Mouse (Mus musculus): Measurements from ENCODE around the gene Cyp2c23. TPM values are rescaled to one million over a fixed set of nuclear protein-coding genes. Genes with fewer than 3 reads are reported as not detected.

The Cyp2c23 gene
- polyA plus RNA-seq (2015; fragmentation: Nextera tagmentation; extraction: Ambion mirVana): 0.16 TPM in 1 of 2 replicates, not detected in the other

DNA sequence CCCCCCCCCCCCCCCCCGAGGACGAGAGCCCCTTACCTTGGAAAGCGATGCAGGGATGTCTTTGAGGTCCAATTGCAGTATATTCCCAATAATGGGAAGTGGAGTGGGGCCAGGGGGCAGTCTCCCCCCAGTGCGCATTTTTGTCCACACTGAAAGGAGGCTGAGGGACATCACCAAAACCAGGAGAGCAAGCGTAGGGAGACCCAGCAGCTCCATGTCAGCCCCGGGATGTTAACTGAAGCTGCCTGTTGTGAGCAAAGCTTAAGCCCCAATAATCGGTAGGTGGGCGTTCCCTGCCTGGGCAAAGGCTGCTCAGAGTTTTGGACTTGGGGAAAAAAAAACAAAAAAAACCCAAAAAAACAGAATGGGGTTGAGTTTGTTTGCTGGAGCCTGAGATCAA is at the start of gene Cyp2c23:
Gene Cyp2c23, minus strand, starts transcription at position 237 of the 400 bp plus-strand sequence.
- no peak within 1 kb of the TSS for H3K9ac ChIP-seq
- H3K4me2 ChIP-seq: no peak within 1 kb of the TSS
- H3K27ac ChIP-seq: no peak within 1 kb of the TSS
- no peaks in the 10 kb centered on the region for H3K9me3 ChIP-seq (replicated peaks)
- no peaks in the 10 kb centered on the region for H3K27me3 ChIP-seq
- 0 out of 2 replicates have a peak, but pooled peaks cover 5% of the 10 kb centered on the region for H3K36me3 ChIP-seq (ENCODE audit: poor library complexity, severe bottlenecking)
- no peaks in the 10 kb centered on the region for H3K4me1 ChIP-seq
- WGBS: 73% methylated on average over 8 of the region's 8 CpGs
- no peak for ATAC-seq
- no peak within 1 kb of the TSS for H3K4me3 ChIP-seq

DNA sequence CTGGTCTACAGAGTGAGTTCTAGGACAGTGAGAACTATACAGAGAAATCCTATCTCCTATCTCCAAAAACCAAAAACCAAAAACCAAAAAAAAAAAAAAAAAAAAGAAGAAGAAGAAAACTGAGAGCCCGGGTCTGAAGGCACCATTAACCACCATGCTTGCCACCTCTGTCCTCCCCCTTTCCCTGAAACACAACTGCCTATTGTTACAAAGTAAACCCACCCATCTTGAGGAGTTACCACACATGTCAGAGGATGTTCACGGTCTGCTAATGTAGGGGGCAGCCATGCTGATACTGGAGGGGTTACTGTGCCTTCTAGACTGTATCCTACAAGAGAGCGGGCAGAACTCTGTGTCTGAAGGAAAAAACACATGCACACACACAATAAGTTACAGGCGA is 48.0 kb upstream of the Cyp2c23 start:
- 86% methylated on average over 4 of the region's 4 CpGs for WGBS

DNA sequence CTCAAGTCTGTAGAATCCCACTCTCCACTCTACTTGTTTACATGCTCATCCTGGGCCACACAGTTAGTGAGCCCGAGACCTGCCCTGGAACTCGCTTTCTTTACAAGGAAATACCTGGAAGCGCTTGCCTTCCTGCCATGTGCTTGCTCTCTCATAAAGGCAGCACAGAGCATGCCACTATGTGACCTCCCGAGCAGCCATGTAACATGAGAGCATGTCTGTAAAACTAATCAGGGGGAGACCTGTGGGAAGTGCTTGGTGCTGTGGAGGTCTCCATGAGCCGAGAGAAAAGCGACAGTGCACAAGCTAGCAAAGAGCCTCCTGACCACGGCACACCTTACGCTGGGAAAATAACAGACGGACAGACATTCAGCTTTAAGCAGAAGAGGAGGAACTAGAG is 47.4 kb upstream of the Cyp2c23 start:
- Histone ChIP-seq H3K27me3 (no peaks in the 10 kb centered on the region), H3K36me3 (ENCODE audit: poor library complexity, severe bottlenecking) (peaks cover 69% of the 10 kb centered on the region), H3K9ac (no peak overlapping the region)

More for the DNA sequence above, 48.0 kb upstream of the Cyp2c23 start:
- H3K9me3 ChIP-seq (replicated peaks): no peaks in the 10 kb centered on the region
- H3K36me3 ChIP-seq (ENCODE audit: poor library complexity, severe bottlenecking): peaks cover 67% of the 10 kb centered on the region
- H3K27ac ChIP-seq: no peak overlapping the region
- no peak overlapping the region for H3K4me3 ChIP-seq
- no peaks in the 10 kb centered on the region for H3K4me1 ChIP-seq
- no peak for ATAC-seq
- no peak overlapping the region for H3K9ac ChIP-seq
- no peaks in the 10 kb centered on the region for H3K27me3 ChIP-seq
- H3K4me2 ChIP-seq: no peak overlapping the region

DNA sequence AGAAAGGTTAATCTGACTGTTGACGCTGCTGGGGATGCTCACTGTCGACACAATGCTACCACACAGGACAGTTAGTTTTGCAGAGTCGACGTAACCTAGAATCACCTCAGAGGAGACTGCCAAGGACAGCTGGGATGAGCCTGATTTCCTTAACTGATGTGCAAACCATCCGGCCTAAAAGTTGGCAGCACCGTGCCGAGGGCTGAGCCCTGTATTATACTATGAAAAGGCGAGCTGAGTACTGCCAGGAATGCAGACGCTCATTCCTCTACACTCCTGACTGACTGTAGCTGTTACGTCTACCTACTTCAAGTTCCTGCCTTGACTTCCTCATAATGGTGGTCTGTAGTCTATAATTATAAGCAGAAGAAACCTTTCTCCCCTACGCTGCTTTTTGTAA is 46.0 kb upstream of the Cyp2c23 start:
- no peak for ATAC-seq
- H3K4me1 ChIP-seq: peaks cover 7% of the 10 kb centered on the region; the same call in 1 of the 2 replicates
- WGBS: 87% methylated on average over 11 of the region's 11 CpGs

More for the DNA sequence above, 47.4 kb upstream of the Cyp2c23 start:
- Histone ChIP-seq H3K4me3 (no peak overlapping the region), H3K4me1 (peaks cover under 1% of the 10 kb centered on the region; the same call in 1 of the 2 replicates), H3K4me2 (no peak overlapping the region), H3K27ac (no peak overlapping the region), H3K9me3 (replicated peaks) (no peaks in the 10 kb centered on the region)
- 94% methylated on average over 9 of the region's 9 CpGs for WGBS
- no peak for ATAC-seq

DNA sequence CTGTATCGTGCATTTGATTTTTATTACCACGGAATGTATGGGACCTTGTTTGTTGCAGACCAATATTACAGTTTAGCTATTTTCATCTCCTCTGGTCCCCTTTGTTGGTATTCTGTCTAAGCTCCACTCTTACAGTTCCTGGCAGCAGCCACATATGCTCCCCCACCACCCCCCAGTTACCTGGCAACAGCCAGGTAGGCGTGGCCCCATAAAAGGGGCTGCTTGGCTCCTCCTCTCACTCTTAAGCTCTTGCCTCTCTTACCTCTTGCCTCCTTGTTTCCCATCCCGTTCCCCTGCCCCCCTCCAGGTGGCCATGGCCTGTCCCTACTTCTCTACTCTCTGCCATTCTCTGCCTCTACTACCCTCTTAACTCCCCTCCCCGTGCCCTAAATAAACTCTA is 42.2 kb upstream of the Cyp2c23 start:
- Histone ChIP-seq H3K4me1 (peaks cover 26% of the 10 kb centered on the region), H3K9ac (no peak overlapping the region), H3K9me3 (replicated peaks) (no peaks in the 10 kb centered on the region), H3K4me3 (no peak overlapping the region), H3K27ac (no peak overlapping the region), H3K4me2 (no peak overlapping the region), H3K27me3 (no peaks in the 10 kb centered on the region), H3K36me3 (ENCODE audit: poor library complexity, severe bottlenecking) (peaks cover 23% of the 10 kb centered on the region)
- WGBS: 59% methylated on average over 5 of the region's 5 CpGs
- ATAC-seq: no peak

More for the DNA sequence above, 46.0 kb upstream of the Cyp2c23 start:
- Histone ChIP-seq H3K4me3 (no peak overlapping the region), H3K9me3 (replicated peaks) (no peaks in the 10 kb centered on the region), H3K27me3 (no peaks in the 10 kb centered on the region), H3K4me2 (no peak overlapping the region), H3K36me3 (ENCODE audit: poor library complexity, severe bottlenecking) (peaks cover 60% of the 10 kb centered on the region), H3K9ac (no peak overlapping the region), H3K27ac (no peak overlapping the region)

DNA sequence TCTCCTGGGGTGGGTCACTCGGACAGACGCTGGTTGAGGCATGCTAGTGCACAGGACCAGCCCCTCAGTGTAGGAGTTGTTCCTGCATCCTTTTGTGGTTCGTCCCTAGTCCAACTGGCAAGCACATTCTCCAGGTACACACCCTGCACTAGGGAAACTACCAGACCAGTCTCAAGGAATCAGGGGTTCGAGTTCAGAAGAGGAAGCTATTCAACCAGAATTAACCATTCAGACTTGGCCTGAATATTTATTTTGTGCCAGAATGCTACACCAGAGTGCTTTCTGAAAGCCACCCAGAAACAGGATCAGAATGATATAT is 40.9 kb upstream of the Cyp2c23 start:
- no peaks in the 10 kb centered on the region for H3K9me3 ChIP-seq (replicated peaks)
- no peaks in the 10 kb centered on the region for H3K27me3 ChIP-seq
- H3K27ac ChIP-seq: peak overlapping the region; percentile 35
- no peak; the same call in 1 of the 2 replicates for ATAC-seq
- peak overlapping the region; percentile 95 for H3K4me2 ChIP-seq
- H3K36me3 ChIP-seq (ENCODE audit: poor library complexity, severe bottlenecking): peaks cover 10% of the 10 kb centered on the region; the same call in 1 of the 2 replicates
- peak overlapping the region; percentile 84 for H3K9ac ChIP-seq
- WGBS: 4% methylated on average over 4 of the region's 4 CpGs
- peaks cover 26% of the 10 kb centered on the region for H3K4me1 ChIP-seq
- H3K4me3 ChIP-seq: peak overlapping the region; percentile 76

DNA sequence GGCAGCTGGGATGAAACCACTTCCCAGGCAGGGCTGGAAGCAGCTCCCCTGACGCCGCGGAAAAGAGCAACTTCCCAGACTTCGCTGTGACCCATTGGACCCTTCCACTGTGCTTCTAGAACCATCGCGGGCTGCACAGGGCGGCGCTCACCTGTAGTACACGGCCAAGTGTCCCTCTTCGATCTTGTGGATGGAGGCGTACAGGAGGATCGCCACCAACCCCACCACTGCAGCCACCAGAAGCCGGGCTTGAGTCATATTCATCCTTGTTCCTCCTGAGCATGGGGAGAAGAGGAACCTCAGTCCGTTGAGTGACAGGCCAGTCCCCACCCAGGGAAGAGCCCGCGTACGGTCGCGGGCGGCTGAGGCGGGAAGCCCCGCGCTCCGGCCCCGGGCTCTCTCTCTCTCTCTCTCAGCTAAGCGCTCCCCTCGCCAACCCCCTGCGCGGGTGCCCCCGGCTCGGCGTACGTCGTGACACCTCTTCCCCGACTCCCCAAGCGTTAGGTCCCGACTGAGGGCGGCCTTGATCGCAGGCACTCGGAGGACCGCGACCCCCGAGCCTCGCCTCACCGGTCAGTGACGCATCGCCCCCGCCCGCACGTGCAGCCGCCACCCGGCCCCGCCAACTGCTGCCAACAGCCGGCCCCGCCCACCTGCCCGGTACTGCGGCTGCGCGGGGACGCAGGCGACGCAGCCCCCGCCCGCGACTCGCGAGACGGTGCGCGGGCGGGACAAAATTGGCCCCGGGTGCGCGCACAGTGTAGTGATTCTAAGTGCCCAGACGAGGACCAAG is 40.3 kb upstream of the Cyp2c23 start, which contains the start of gene Erlin1:
Gene Erlin1, minus strand, starts transcription at position 665 of the 793 bp plus-strand sequence.
- peak; percentile 94 for ATAC-seq
- peak within 1 kb of the TSS; percentile 76 for H3K4me3 ChIP-seq
- H3K27me3 ChIP-seq: no peaks in the 10 kb centered on the region
- H3K9ac ChIP-seq: peak within 1 kb of the TSS; percentile 84
- peak within 1 kb of the TSS; percentile 95 for H3K4me2 ChIP-seq
- WGBS: under 1% methylated on average over 60 of the region's 75 CpGs
- peaks cover 26% of the 10 kb centered on the region for H3K4me1 ChIP-seq
- 0 out of 2 replicates have a peak, but pooled peaks cover 9% of the 10 kb centered on the region for H3K36me3 ChIP-seq (ENCODE audit: poor library complexity, severe bottlenecking)
- no peaks in the 10 kb centered on the region for H3K9me3 ChIP-seq (replicated peaks)
- H3K27ac ChIP-seq: peak within 1 kb of the TSS; percentile 35

DNA sequence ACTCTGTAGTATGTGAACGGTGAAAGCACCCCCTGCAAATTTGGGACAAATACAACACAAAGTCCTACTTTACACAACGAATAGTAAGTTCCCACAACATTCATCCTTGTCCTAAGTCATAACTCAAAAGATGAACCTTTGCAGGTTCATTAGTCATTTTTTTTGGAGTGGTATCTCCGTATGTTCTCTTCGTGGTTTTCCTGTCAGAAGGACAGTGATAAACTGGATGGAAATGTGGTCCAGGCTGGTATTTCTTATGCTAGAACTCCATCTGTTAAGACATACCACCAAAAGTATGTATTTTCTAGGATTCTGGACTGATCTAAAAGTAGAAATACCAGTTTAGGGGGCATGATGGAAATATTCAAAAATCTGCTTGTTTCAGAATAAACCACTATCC is 39.2 kb upstream of the Cyp2c23 start:
- no peak overlapping the region for H3K27ac ChIP-seq
- WGBS: 87% methylated on average over 4 of the region's 4 CpGs
- H3K27me3 ChIP-seq: no peaks in the 10 kb centered on the region
- ATAC-seq: no peak
- peaks cover 26% of the 10 kb centered on the region for H3K4me1 ChIP-seq
- 0 out of 2 replicates have a peak, but pooled peaks cover 6% of the 10 kb centered on the region for H3K36me3 ChIP-seq (ENCODE audit: poor library complexity, severe bottlenecking)
- H3K9me3 ChIP-seq (replicated peaks): no peaks in the 10 kb centered on the region
- peak overlapping the region; percentile 95 for H3K4me2 ChIP-seq
- H3K4me3 ChIP-seq: peak overlapping the region; percentile 76
- peak overlapping the region; percentile 84 for H3K9ac ChIP-seq

DNA sequence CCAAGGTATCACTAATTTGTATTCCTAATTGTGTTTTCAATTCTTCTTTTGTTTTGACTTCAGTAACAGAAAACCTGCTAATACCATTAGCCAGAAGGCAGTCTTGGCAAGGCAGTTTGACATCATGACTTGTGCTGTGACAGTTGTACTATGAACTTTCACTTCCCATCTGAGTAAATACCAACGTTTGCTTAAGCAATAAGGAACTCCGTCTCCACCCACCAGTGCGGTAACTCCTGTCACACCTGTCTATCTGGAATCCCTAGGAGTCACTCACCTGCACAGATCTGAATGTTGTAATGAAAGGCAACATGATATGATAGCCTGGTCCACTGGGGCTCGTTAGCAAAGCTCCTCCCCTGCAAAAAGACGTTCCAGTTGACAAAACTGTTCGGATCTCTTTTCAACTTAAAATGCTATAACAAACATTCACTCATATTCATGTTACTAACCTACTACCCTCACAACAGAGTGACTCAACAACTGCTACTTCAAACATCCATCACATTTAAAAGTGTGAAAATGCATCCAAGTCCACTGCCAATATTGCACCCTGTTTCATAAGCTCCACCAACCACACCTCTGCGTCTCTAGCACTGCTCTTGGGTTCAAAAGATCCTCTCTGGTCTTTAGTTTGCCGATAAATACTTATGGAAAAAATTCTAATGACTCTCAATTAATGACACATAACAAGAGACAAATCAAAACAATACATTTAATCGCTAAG is 38.5 kb upstream of the Cyp2c23 start:
- Histone ChIP-seq H3K4me2 (no peak overlapping the region), H3K27ac (no peak overlapping the region), H3K4me3 (no peak overlapping the region), H3K27me3 (no peaks in the 10 kb centered on the region), H3K9me3 (replicated peaks) (no peaks in the 10 kb centered on the region), H3K9ac (no peak overlapping the region), H3K4me1 (peaks cover 26% of the 10 kb centered on the region), H3K36me3 (ENCODE audit: poor library complexity, severe bottlenecking) (peaks cover 6% of the 10 kb centered on the region; the same call in 1 of the 2 replicates)
- WGBS: 80% methylated on average over 9 of the region's 9 CpGs
- ATAC-seq: no peak

DNA sequence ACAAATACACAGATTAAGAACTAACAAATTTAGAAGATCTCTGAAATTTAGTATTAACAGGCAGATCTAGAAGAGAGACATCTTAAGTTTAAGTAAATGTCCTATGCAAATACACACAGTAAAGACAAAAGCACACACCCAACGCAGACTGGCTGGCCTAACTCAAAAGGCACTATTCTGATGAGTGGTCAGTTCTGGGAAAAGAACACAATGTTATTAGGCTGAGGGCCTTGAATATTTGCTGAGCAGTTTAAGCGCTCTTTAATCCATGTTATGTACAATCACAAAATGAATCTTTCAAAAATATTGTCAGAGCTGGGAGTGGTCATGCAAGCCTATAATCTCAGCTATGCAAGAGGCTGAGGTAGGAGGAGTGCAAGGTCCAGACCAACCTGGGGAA is 35.7 kb upstream of the Cyp2c23 start:
- Histone ChIP-seq H3K4me2 (no peak overlapping the region), H3K9ac (no peak overlapping the region), H3K9me3 (replicated peaks) (no peaks in the 10 kb centered on the region), H3K36me3 (ENCODE audit: poor library complexity, severe bottlenecking) (peaks cover 20% of the 10 kb centered on the region), H3K27ac (no peak overlapping the region), H3K4me3 (no peak overlapping the region), H3K27me3 (no peaks in the 10 kb centered on the region), H3K4me1 (peaks cover 18% of the 10 kb centered on the region)
- no peak for ATAC-seq
- WGBS: 96% methylated on average over 2 of the region's 2 CpGs

DNA sequence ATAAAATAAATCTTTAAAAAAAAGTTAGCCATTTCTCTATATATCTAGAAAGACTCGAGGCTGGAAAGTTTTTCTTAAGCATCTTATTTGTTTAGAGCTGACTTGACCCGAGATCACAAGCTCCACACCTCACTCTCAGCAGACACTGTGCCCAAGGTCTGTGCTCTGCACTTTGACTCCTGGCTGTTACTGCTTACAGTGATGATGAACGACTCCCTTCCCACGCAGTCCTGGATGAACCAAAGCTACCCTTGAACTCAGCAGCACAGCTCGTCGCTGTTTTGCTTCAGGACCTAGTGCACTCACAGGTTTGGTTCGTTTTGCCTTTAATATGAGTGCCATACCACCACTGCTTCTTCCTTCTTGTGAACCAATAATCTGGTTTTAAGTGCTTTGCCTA is 34.8 kb upstream of the Cyp2c23 start:
- Histone ChIP-seq H3K36me3 (ENCODE audit: poor library complexity, severe bottlenecking) (peaks cover 20% of the 10 kb centered on the region), H3K27ac (no peak overlapping the region), H3K9me3 (replicated peaks) (no peaks in the 10 kb centered on the region), H3K4me3 (no peak overlapping the region), H3K4me2 (no peak overlapping the region), H3K9ac (no peak overlapping the region), H3K4me1 (peaks cover 15% of the 10 kb centered on the region), H3K27me3 (no peaks in the 10 kb centered on the region)
- WGBS: 90% methylated on average over 7 of the region's 7 CpGs
- ATAC-seq: no peak

DNA sequence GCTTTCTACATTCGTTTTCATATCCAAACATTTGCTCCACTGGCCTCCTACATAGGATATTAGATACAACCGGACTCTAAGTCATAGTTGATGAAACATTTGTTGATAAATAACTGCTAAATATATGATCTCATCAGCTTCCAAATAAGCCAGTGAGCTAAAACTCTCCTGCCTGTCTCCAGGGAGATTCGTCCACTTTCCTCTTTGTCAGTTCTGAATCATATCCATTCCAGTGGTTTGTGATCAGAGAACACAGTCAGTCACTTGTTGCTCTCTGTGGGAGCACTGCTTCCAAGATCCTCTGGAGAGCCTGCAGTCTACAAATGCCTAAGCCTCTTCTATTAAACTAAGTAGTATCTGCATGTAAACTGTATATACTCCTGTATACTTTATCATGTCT is 31.2 kb upstream of the Cyp2c23 start:
- Histone ChIP-seq H3K4me2 (no peak overlapping the region), H3K9ac (no peak overlapping the region)
- no peak for ATAC-seq

More for the DNA sequence above, 31.2 kb upstream of the Cyp2c23 start:
- H3K4me1 ChIP-seq: no peaks in the 10 kb centered on the region
- H3K9me3 ChIP-seq (replicated peaks): no peaks in the 10 kb centered on the region
- no peak overlapping the region for H3K27ac ChIP-seq
- peaks cover 35% of the 10 kb centered on the region for H3K36me3 ChIP-seq (ENCODE audit: poor library complexity, severe bottlenecking)
- WGBS: 92% methylated on average over 3 of the region's 3 CpGs
- H3K4me3 ChIP-seq: no peak overlapping the region
- H3K27me3 ChIP-seq: no peaks in the 10 kb centered on the region

All from forebrain, embryonic 13.5 days (tissue).